Mouse (Mus musculus) midbrain, embryonic 10.5 days (tissue): ENCODE measurements around the gene Gm4498. TPM values are rescaled to one million over a fixed set of nuclear protein-coding genes. Genes with fewer than 3 reads are reported as not detected.
"Not testable (repeated sequence)": the region's sequence is repeated elsewhere in the genome, so short reads cannot be mapped to it uniquely, and the experiment has no call there.

ENCODE experiments used
- DNase-seq: peaks from one replicate; pipeline ENCODE4 v3.0.0-alpha.2; 2017; ENCODE audit warnings: low spot score
- H3K27ac ChIP-seq: fragments of 300-500 bp; sonication (generic); replicated peaks from 2 replicates; pipeline ENCODE4 v1.5.1; 2016; ENCODE audit warnings: mild to moderate bottlenecking
- H3K27me3 ChIP-seq: fragments of 300-500 bp; sonication (generic); 2 replicates; pipeline ENCODE4 v1.6.1; 2016; ENCODE audit warnings: low read depth, mild to moderate bottlenecking; ENCODE audit not compliant: poor library complexity, severe bottlenecking
- H3K36me3 ChIP-seq: fragments of 300-500 bp; sonication (generic); 2 replicates; pipeline ENCODE4 v1.6.1; 2016; ENCODE audit warnings: mild to moderate bottlenecking, moderate library complexity
- H3K4me1 ChIP-seq: fragments of 300-500 bp; sonication (generic); 2 replicates; pipeline ENCODE4 v1.6.1; 2016
- H3K4me3 ChIP-seq: fragments of 300-500 bp; sonication (generic); 2 replicates; pipeline ENCODE4 v1.5.1; 2016; ENCODE audit warnings: mild to moderate bottlenecking, moderate library complexity
- H3K9me3 ChIP-seq: fragments of 300-500 bp; sonication (generic); replicated peaks from 2 replicates; pipeline ENCODE4 v1.6.1; 2016; ENCODE audit warnings: mild to moderate bottlenecking
- WGBS: fragments of 180-500 bp; shearing (Covaris S2); methylation state at CpG from one replicate; pipeline ENCODE4 v1.1.7; 2016; 5-methylcytosine and 5-hydroxymethylcytosine counted together
- polyA plus RNA-seq: library from polyadenylated mRNA; unstranded; fragments of >200 nt; fragmentation: Nextera tagmentation; extraction: Ambion mirVana; gene quantifications from 2 replicates; pipeline ENCODE4 v1.2.1, GENCODE M21; 2016

Gene Gm4498
- not detected in 2 replicates for polyA plus RNA-seq

GRCm38 (mm10) chr7:20233728-20234127 lies at the start of gene Gm4498:
Gene Gm4498 (minus strand): TSS chr7:20233828.
- not testable (repeated sequence) for H3K4me3 ChIP-seq, H3K27me3 ChIP-seq, H3K36me3 ChIP-seq, H3K4me1 ChIP-seq, H3K9me3 ChIP-seq, H3K27ac ChIP-seq, DNase-seq
- no CpG with 5 or more reads among the region's 2 CpGs for WGBS

GRCm38 (mm10) chr7:20262734-20263133 lies 29.1 kb upstream of the Gm4498 start, which contains the start of gene Gm5890:
Gene Gm5890 (minus strand): TSS chr7:20262834.
- H3K4me3 ChIP-seq, H3K27me3 ChIP-seq: not testable (repeated sequence)
- WGBS = no CpG with 5 or more reads among the region's 3 CpGs

GRCm38 (mm10) chr7:20205507-20205906 lies 28.1 kb downstream of the Gm4498 start, which contains the start of gene Gm6164:
Gene Gm6164 (minus strand): TSS chr7:20205607.
- not testable (repeated sequence) for H3K27ac ChIP-seq, DNase-seq, H3K36me3 ChIP-seq, H3K9me3 ChIP-seq, H3K27me3 ChIP-seq, H3K4me1 ChIP-seq, H3K4me3 ChIP-seq
- no CpG with 5 or more reads among the region's 2 CpGs for WGBS

More at GRCm38 (mm10) chr7:20262734-20263133, 29.1 kb upstream of the Gm4498 start, which contains the start of gene Gm5890:
- not testable (repeated sequence) for H3K9me3 ChIP-seq, H3K27ac ChIP-seq, H3K36me3 ChIP-seq, H3K4me1 ChIP-seq, DNase-seq

GRCm38 (mm10) chr7:20193410-20193809 lies 40.2 kb downstream of the Gm4498 start, which contains the start of gene Vmn1r95:
Gene Vmn1r95 (plus strand): TSS chr7:20193710.
- not testable (repeated sequence) for H3K36me3 ChIP-seq, H3K9me3 ChIP-seq, H3K4me1 ChIP-seq, H3K4me3 ChIP-seq, H3K27ac ChIP-seq, H3K27me3 ChIP-seq, DNase-seq
- WGBS = no CpG with 5 or more reads among the region's 3 CpGs

Other genes starting within 250 kb of the Gm4498 start
- not detected in 2 replicates for gene Nlrp9b, start 242.4 kb downstream of the Gm4498 start, polyA plus RNA-seq
- gene Vmn1r91, start 134.1 kb downstream of the Gm4498 start, polyA plus RNA-seq = not detected in 2 replicates
- gene Gm16442, start 111.2 kb downstream of the Gm4498 start, polyA plus RNA-seq = not detected in 2 replicates
- not detected in 2 replicates for gene Vmn1r93, start 94.7 kb downstream of the Gm4498 start, polyA plus RNA-seq
- gene Vmn1r94, start 65.5 kb downstream of the Gm4498 start, polyA plus RNA-seq = not detected in 2 replicates
- not detected in 2 replicates for gene Vmn1r95, start 40.1 kb downstream of the Gm4498 start, polyA plus RNA-seq
- gene Gm6164, start 28.2 kb downstream of the Gm4498 start, polyA plus RNA-seq = not detected in 2 replicates
- gene Gm5890, start 29.0 kb upstream of the Gm4498 start, polyA plus RNA-seq = not detected in 2 replicates
- not detected in 2 replicates for gene Gm4133, start 100.2 kb upstream of the Gm4498 start, polyA plus RNA-seq
- not detected in 2 replicates for gene Gm5728, start 141.6 kb upstream of the Gm4498 start, polyA plus RNA-seq
- not detected in 2 replicates for gene Vmn1r100, start 184.1 kb upstream of the Gm4498 start, polyA plus RNA-seq
- gene Vmn1r101, start 208.8 kb upstream of the Gm4498 start, polyA plus RNA-seq = not detected in 2 replicates
- gene Gm10670, start 241.1 kb upstream of the Gm4498 start, polyA plus RNA-seq = not detected in 2 replicates